In genomic region chr9:96960241-96960640, GRCm38 (mm10) we compare ENCODE assay signal across 10 mouse cellular contexts. TPM values are rescaled to one million over a fixed set of nuclear protein-coding genes. Genes with fewer than 3 reads are reported as not detected.
A peak's percentile ranks its signal among the peaks of the same experiment; 100 is the strongest.
DNase-seq lines count a peak whose midpoint lies in the region; ATAC-seq lines count a peak whose summit lies in the region.
"Had no signal": no experiment of that assay in that cellular context is flagged by ENCODE, and none has a peak within 500 bp of the region (broad histone marks: within the 10 kb centered on the region; RNA-seq: fewer than 3 reads in every experiment).

No protein-coding gene starts in this region.

- H3K4me2 ChIP-seq in hindbrain, embryonic 12.5 days (replicated peaks) = no peak overlapping the region
- H3K4me2 ChIP-seq: hindbrain, embryonic 14.5 days; limb, embryonic 12.5 days had no signal

- H3K4me1 ChIP-seq in hindbrain, embryonic 12.5 days = peaks cover 70% of the 10 kb centered on the region

- H3K27ac ChIP-seq in hindbrain, embryonic 12.5 days = no peak overlapping the region
- H3K27ac ChIP-seq: hindbrain, embryonic 14.5 days had no signal

- 0 out of 2 replicates have a peak, but pooled peaks cover 3% of the 10 kb centered on the region for H3K9me3 ChIP-seq in hindbrain, embryonic 12.5 days (replicated peaks)

- ATAC-seq in hindbrain, embryonic 12.5 days (ENCODE audit: low FRiP score) = no peak

- DNase-seq in heart, postnatal 4 days = peak; percentile 38
- DNase-seq in heart, adult 11 months = no peak
- DNase-seq in 416B (ENCODE audit: low read depth) (peak; percentile 24), ES-CJ7 (ENCODE audit: low read depth, low spot score) (peak; percentile 69)
- DNase-seq in kidney, postnatal 14 days = peak; percentile 60
- DNase-seq in adrenal gland, adult 18-20 months (ENCODE audit: low spot score in 2 of 2) = no peak
- DNase-seq in right cerebral cortex, postnatal 36 days (ENCODE audit: low spot score in 2 of 2) = no peak

- no peak overlapping the region for H3K4me3 ChIP-seq in hindbrain, embryonic 12.5 days
- H3K4me3 ChIP-seq: limb, embryonic 12.5 days had no signal

- H3K27me3 ChIP-seq in hindbrain, embryonic 12.5 days = no peaks in the 10 kb centered on the region
- H3K27me3 ChIP-seq: limb, embryonic 12.5 days had no signal

- H3K36me3 ChIP-seq in hindbrain, embryonic 12.5 days = no peaks in the 10 kb centered on the region

- whole genome bisulfite sequencing in hindbrain, embryonic 12.5 days = 85% methylated on average over 4 of the region's 4 CpGs

- no peak overlapping the region for H3K9ac ChIP-seq in hindbrain, embryonic 12.5 days
- H3K9ac ChIP-seq: hindbrain, embryonic 14.5 days; limb, embryonic 12.5 days had no signal

RNA-seq across cellular contexts. Expression of gene Spsb4, which starts 58.4 kb away (rescaled TPM):
- 10 to 100 TPM; 30.4 to 34.6 TPM for total RNA-seq in heart, postnatal 4 days (2021)
- total RNA-seq in adrenal gland, adult 18-20 months (2021) = 1 to 10 TPM in 1 of 2 experiments, under 1 TPM in 1; 0.45 to 1.1 TPM
- polyA plus RNA-seq in hindbrain, embryonic 12.5 days (2016; fragmentation: Nextera tagmentation; extraction: Ambion mirVana) = 88.2 and 89.2 TPM in 2 replicates

Comparison
In these comparisons a context has a peak if more than half of its experiments do, and no peak if none do; other contexts are left out.
1. DNase-seq: peak in heart, postnatal 4 days (single experiment), 416B (single experiment), ES-CJ7 (single experiment) and kidney, postnatal 14 days (single experiment); none in heart, adult 11 months (single experiment), adrenal gland, adult 18-20 months (0 of 2) and right cerebral cortex, postnatal 36 days (0 of 2).
2. RNA of gene Spsb4, which starts 58.4 kb away (total RNA-seq): 30.4 to 34.6 TPM in heart, postnatal 4 days; 0.45 to 1.1 TPM in adrenal gland, adult 18-20 months; every median in the first group is over 10 times any median in the second.